7 mouse cellular contexts compared by ENCODE assay signal in the genomic region with DNA sequence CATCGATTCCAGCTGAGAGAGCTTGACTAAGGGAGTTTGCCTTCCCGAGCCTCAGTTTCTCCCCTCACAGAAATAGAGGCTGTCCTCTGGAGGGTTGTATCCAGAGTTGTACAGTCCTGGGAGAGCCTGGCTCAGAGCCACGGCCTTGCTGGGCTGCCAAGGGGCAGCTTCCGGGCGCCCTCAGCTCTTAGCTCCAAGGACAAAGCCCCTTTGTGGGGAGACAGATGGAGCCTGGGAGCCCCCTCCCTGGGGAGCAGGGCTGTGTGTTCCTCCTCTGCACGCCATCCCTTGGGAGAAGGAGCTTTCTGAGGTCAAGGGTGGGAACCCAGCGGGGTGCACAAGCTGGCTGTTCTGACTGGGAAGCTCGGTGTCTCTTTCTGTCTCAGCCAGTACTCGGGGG. TPM values are rescaled to one million over a fixed set of nuclear protein-coding genes. Genes with fewer than 3 reads are reported as not detected.
DNase-seq lines count a peak whose midpoint lies in the region; ATAC-seq and TF ChIP-seq lines count a peak whose summit lies in the region.

No protein-coding gene starts in this region.

- H3K4me2 ChIP-seq in heart, embryonic 16.5 days (ENCODE audit: low read depth, low read length) = no peak overlapping the region
- H3K4me2 ChIP-seq in limb, embryonic 15.5 days = no peak overlapping the region

- peak overlapping the region; percentile 38; the same call in 1 of the 2 replicates for H3K9ac ChIP-seq in heart, embryonic 16.5 days (ENCODE audit: low read length)
- H3K9ac ChIP-seq in limb, embryonic 15.5 days = no peak overlapping the region

- no peaks in the 10 kb centered on the region for H3K36me3 ChIP-seq in kidney, adult 2 months (ENCODE audit: control insufficient read depth, insufficient read depth, low read length)
- no peaks in the 10 kb centered on the region for H3K36me3 ChIP-seq in heart, embryonic 16.5 days (ENCODE audit: control insufficient read depth, insufficient read depth)
- H3K36me3 ChIP-seq in limb, embryonic 15.5 days = peaks cover 34% of the 10 kb centered on the region

- TF ChIP-seq CTCF in kidney, adult 2 months (conservative IDR thresholded peaks at IDR 0.05; ENCODE audit: insufficient read depth, insufficient read length, low read depth, low read length) = no peak
- TF ChIP-seq CTCF in brain, embryonic 14.5 days (IDR thresholded peaks at IDR 0.05; ENCODE audit: borderline replicate concordance, extremely low read depth, insufficient read depth, insufficient read length) = no peak

- no peaks in the 10 kb centered on the region for H3K27me3 ChIP-seq in kidney, adult 2 months (replicated peaks; ENCODE audit: control insufficient read depth, insufficient read depth, low read length)
- no peaks in the 10 kb centered on the region for H3K27me3 ChIP-seq in heart, embryonic 16.5 days (ENCODE audit: control insufficient read depth, insufficient read depth, low read length)
- no peaks in the 10 kb centered on the region for H3K27me3 ChIP-seq in limb, embryonic 15.5 days

- peaks cover 17% of the 10 kb centered on the region; the same call in 1 of the 2 replicates for H3K4me1 ChIP-seq in kidney, adult 2 months (ENCODE audit: control insufficient read depth, insufficient read depth, low read length)
- peaks cover 30% of the 10 kb centered on the region for H3K4me1 ChIP-seq in heart, embryonic 16.5 days (ENCODE audit: control insufficient read depth, insufficient read depth, low read length)
- peaks cover 80% of the 10 kb centered on the region for H3K4me1 ChIP-seq in limb, embryonic 15.5 days

- no peak overlapping the region for H3K27ac ChIP-seq in kidney, adult 2 months (ENCODE audit: insufficient read depth, low read depth, low read length)
- H3K27ac ChIP-seq in heart, embryonic 16.5 days (ENCODE audit: low read length) = peak overlapping the region; percentile 44
- peak overlapping the region; percentile 88 for H3K27ac ChIP-seq in limb, embryonic 15.5 days

- peak; percentile 35 for DNase-seq in kidney, adult 2 months
- DNase-seq in kidney, adult 8-10 months = no peak
- peak; percentile 89 for DNase-seq in brain, embryonic 14.5 days (ENCODE audit: low read depth)
- no peak for DNase-seq in thymus, postnatal 25 days
- DNase-seq in liver = no peak

- no peak for ATAC-seq in heart, embryonic 16.5 days (replicated peaks; ENCODE audit: extremely low read depth, insufficient read depth, low FRiP score)
- ATAC-seq in limb, embryonic 15.5 days (ENCODE audit: insufficient number of reproducible peaks, low FRiP score, low TSS enrichment, low read depth) = no peak

- no peaks in the 10 kb centered on the region for H3K9me3 ChIP-seq in heart, embryonic 16.5 days (replicated peaks; ENCODE audit: control insufficient read depth, low read length)
- H3K9me3 ChIP-seq in limb, embryonic 15.5 days = no peaks in the 10 kb centered on the region

- TF ChIP-seq POLR2A in kidney, adult 2 months (IDR thresholded peaks at IDR 0.05; ENCODE audit: low read depth, low read length) = no peak
- TF ChIP-seq POLR2A in brain, embryonic 14.5 days (IDR thresholded peaks at IDR 0.05; ENCODE audit: borderline replicate concordance, extremely low read depth, insufficient read depth, insufficient read length, poor library complexity, severe bottlenecking) = no peak

- 69% methylated on average over 9 of the region's 9 CpGs for WGBS in kidney, adult 2 months
- 56% methylated on average over 9 of the region's 9 CpGs for WGBS in heart, embryonic 16.5 days
- WGBS in limb, embryonic 15.5 days = 76% methylated on average over 9 of the region's 9 CpGs

- no peak overlapping the region for H3K4me3 ChIP-seq in kidney, adult 2 months (ENCODE audit: insufficient read depth, low read depth, low read length)
- no peak overlapping the region for H3K4me3 ChIP-seq in heart, embryonic 16.5 days (ENCODE audit: low read length)
- no peak overlapping the region for H3K4me3 ChIP-seq in limb, embryonic 15.5 days

RNA-seq across cellular contexts. Expression of a gene that starts 14.2 kb away (rescaled TPM):
- polyA plus RNA-seq in kidney, adult 2 months (2012; rRNA removed) = 31.8 and 33.9 TPM in 2 replicates
- polyA plus RNA-seq in brain, embryonic 14.5 days (2012; rRNA removed) = 87.7 and 98.1 TPM in 2 replicates
- 5.7 and 6.9 TPM in 2 replicates for polyA plus RNA-seq in heart, embryonic 16.5 days (2015; fragmentation: Nextera tagmentation; extraction: Ambion mirVana)
- 14.8 and 18.5 TPM in 2 replicates for polyA plus RNA-seq in limb, embryonic 15.5 days (2015; fragmentation: Nextera tagmentation; extraction: Ambion mirVana)

Comparison
In these comparisons a context has a peak if more than half of its experiments do, and no peak if none do; other contexts are left out.
1. DNase-seq: peak in kidney, adult 2 months (single experiment) and brain, embryonic 14.5 days (single experiment); none in kidney, adult 8-10 months (0 of 2), thymus, postnatal 25 days (single experiment) and liver (single experiment).